Mouse (Mus musculus) adrenal gland, postnatal 25 days (tissue): ENCODE data around the gene Slc9a9. TPM values are rescaled to one million over a fixed set of nuclear protein-coding genes. Genes with fewer than 3 reads are reported as not detected.

ENCODE experiments used
- DNase-seq: peaks from one replicate; pipeline ENCODE4 v3.0.0; 2021; ENCODE audit warnings: mixed read lengths
- total RNA-seq: library from RNA; stranded (reverse); gene quantifications from 2 replicates; pipeline ENCODE4 v1.2.3, GENCODE M21; 2021

Gene Slc9a9
- total RNA-seq, 1 experiment from 2014 or later: 2.8 TPM

- no peak for DNase-seq
Measured at GRCm38 (mm10) chr9:95077938-95078337, 408.2 kb downstream of the Slc9a9 start.

GRCm38 (mm10) chr9:95078626-95079025 is 408.9 kb downstream of the Slc9a9 start:
- no peak for DNase-seq

GRCm38 (mm10) chr9:95079951-95080350 is 410.2 kb downstream of the Slc9a9 start:
- DNase-seq: no peak

GRCm38 (mm10) chr9:95086109-95086821 is 416.6 kb downstream of the Slc9a9 start:
- no peak for DNase-seq

- DNase-seq: no peak
Measured at GRCm38 (mm10) chr9:95088221-95088620, 418.5 kb downstream of the Slc9a9 start.

- DNase-seq: peak; percentile 29
Measured at GRCm38 (mm10) chr9:95089050-95089449, 419.3 kb downstream of the Slc9a9 start.

GRCm38 (mm10) chr9:95096486-95096885 is 426.8 kb downstream of the Slc9a9 start:
- no peak for DNase-seq

GRCm38 (mm10) chr9:95105768-95106167 is 436.1 kb downstream of the Slc9a9 start:
- no peak for DNase-seq

GRCm38 (mm10) chr9:95109799-95110198 is 440.1 kb downstream of the Slc9a9 start:
- no peak for DNase-seq

- DNase-seq: no peak
Measured at GRCm38 (mm10) chr9:95110768-95111167, 441.1 kb downstream of the Slc9a9 start.

GRCm38 (mm10) chr9:95111732-95112131 is 442.0 kb downstream of the Slc9a9 start:
- no peak for DNase-seq

GRCm38 (mm10) chr9:95113157-95114135 is 443.7 kb downstream of the Slc9a9 start:
- DNase-seq: no peak

GRCm38 (mm10) chr9:95120062-95120461 is 450.4 kb downstream of the Slc9a9 start:
- no peak for DNase-seq

GRCm38 (mm10) chr9:95121151-95121835 is 451.6 kb downstream of the Slc9a9 start:
- DNase-seq: no peak

- no peak for DNase-seq
Measured at GRCm38 (mm10) chr9:95125683-95126082, 456.0 kb downstream of the Slc9a9 start.

- no peak for DNase-seq
Measured at GRCm38 (mm10) chr9:95127774-95128173, 458.1 kb downstream of the Slc9a9 start.

- no peak for DNase-seq
Measured at GRCm38 (mm10) chr9:95149206-95149729, 479.6 kb downstream of the Slc9a9 start.

- peak; percentile 18 for DNase-seq
Measured at GRCm38 (mm10) chr9:95150096-95150495, 480.4 kb downstream of the Slc9a9 start.

- DNase-seq: no peak
Measured at GRCm38 (mm10) chr9:95150597-95150996, 480.9 kb downstream of the Slc9a9 start.

- DNase-seq: no peak
Measured at GRCm38 (mm10) chr9:95150998-95151397, 481.3 kb downstream of the Slc9a9 start.

- DNase-seq: no peak
Measured at GRCm38 (mm10) chr9:95151746-95152145, 482.0 kb downstream of the Slc9a9 start.

- no peak for DNase-seq
Measured at GRCm38 (mm10) chr9:95153966-95154365, 484.3 kb downstream of the Slc9a9 start.
